Mouse (Mus musculus) CD8-positive naive resting alpha-beta T cell, adult 2 months (primary cell): ENCODE results near the gene Exoc6.

Source experiments
- DNase-seq, 2 experiments: peaks; one replicate each; pipeline ENCODE4 v3.0.0; 2022; ENCODE audit warnings: low read depth in 2 of 2, low spot score in 2 of 2

Exoc6 gene

GRCm38 (mm10) chr19:37686347-37686746, 136.1 kb downstream of the Exoc6 start:
- no peak for DNase-seq

GRCm38 (mm10) chr19:37686941-37687850, 137.0 kb downstream of the Exoc6 start:
- no peak for DNase-seq

GRCm38 (mm10) chr19:37689478-37689877, 139.3 kb downstream of the Exoc6 start:
- DNase-seq = no peak

GRCm38 (mm10) chr19:37690716-37691115, 140.5 kb downstream of the Exoc6 start:
- DNase-seq = no peak

GRCm38 (mm10) chr19:37692879-37693278, 142.7 kb downstream of the Exoc6 start:
- no peak for DNase-seq

GRCm38 (mm10) chr19:37695146-37695545, 144.9 kb downstream of the Exoc6 start:
- no peak for DNase-seq

GRCm38 (mm10) chr19:37695762-37696602, 145.8 kb downstream of the Exoc6 start:
- DNase-seq = no peak

GRCm38 (mm10) chr19:37696603-37697334, 146.6 kb downstream of the Exoc6 start:
- DNase-seq = no peak

- DNase-seq = no peak
Observed at GRCm38 (mm10) chr19:37697335-37697636, 147.1 kb downstream of the Exoc6 start.

- DNase-seq = no peak
Observed at GRCm38 (mm10) chr19:37697651-37698272, 147.5 kb downstream of the Exoc6 start, which contains the start of gene Cyp26a1. TSS of gene Cyp26a1 (plus strand) at chr19:37697798.

GRCm38 (mm10) chr19:37698273-37699160, 148.3 kb downstream of the Exoc6 start:
- DNase-seq = no peak

- DNase-seq = no peak
Observed at GRCm38 (mm10) chr19:37699711-37700110, 149.5 kb downstream of the Exoc6 start.

- DNase-seq = no peak
Observed at GRCm38 (mm10) chr19:37702377-37703076, 152.3 kb downstream of the Exoc6 start.

- DNase-seq = peak; percentile 23 to 39
Observed at GRCm38 (mm10) chr19:37703902-37704509, 153.8 kb downstream of the Exoc6 start.

- no peak for DNase-seq
Observed at GRCm38 (mm10) chr19:37705722-37706121, 155.5 kb downstream of the Exoc6 start.

- DNase-seq = no peak
Observed at GRCm38 (mm10) chr19:37714681-37715080, 164.5 kb downstream of the Exoc6 start.

GRCm38 (mm10) chr19:37715980-37716379, 165.8 kb downstream of the Exoc6 start:
- DNase-seq = no peak

GRCm38 (mm10) chr19:37716524-37717175, 166.4 kb downstream of the Exoc6 start:
- no peak for DNase-seq
